Mouse (Mus musculus) heart, postnatal 36 days (tissue): ENCODE measurements around the gene Olfr1361. TPM values are rescaled to one million over a fixed set of nuclear protein-coding genes. Genes with fewer than 3 reads are reported as not detected.

ENCODE experiments used
- DNase-seq, 2 experiments: peaks; one replicate each; pipeline ENCODE4 v3.0.0; 2021 to 2022
- intact Hi-C: fragments of 180-260 bp; cut with DNase I; formaldehyde crosslinking; loops from one replicate; pipeline ENCODE4 v1.15.1; 2025
- total RNA-seq, 2 experiments: library from RNA; stranded (reverse); gene quantifications; 2 replicates each; pipeline ENCODE4 v1.2.3; 2021

The Olfr1361 gene
- total RNA-seq, result not detected

DNA sequence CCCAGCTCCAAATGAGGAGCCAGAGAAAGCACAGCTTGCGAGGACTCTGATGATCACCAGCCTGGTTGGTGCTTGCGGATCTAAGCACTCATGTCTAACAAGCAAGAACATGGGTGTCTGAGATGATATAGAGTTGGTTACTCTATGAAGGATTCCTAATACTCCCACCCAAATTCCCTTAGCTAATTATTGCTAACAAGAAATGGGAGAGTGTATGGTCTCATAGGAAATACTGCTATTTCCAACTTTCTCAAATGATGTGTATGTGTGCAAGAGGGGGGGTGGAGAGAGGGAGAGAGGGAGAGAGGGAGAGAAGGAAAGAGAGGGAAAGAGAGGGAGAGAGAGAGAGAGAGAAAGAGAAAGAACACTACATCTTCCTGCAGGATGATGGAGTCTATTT lies at the start of gene Olfr1361:
TSS of gene Olfr1361 (minus strand) at position 101 of the 400 bp plus-strand sequence.
- DNase-seq, result no peak
- intact Hi-C loops, result no loop called here

DNA sequence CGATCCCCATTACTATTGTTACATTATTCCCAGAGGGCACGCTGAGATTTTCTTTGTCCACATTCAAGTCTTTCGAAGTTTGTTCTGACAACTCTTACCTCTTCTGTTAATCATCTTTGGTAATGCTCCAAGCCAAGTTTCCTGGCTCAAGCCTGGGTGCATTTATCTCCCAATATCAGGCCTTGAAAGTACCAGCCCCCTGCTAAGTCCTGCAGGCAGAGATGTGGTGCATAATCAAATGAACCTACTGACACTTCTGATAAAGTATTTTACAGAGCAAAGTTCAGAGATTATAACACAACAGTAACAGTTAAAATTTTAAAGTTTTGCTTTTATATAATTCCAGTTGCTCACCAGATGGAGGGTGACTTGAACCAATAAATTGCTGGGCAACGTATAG lies 48.5 kb upstream of the Olfr1361 start:
- no peak for DNase-seq
- intact Hi-C loops, result loop anchor here (2.0 to 10.0 kb wide), 13 partner anchors 36 to 1911 kb away; partner anchors contain the start of genes Hist1h1b, Hist1h1e, Hist1h2an and Hist1h2be

DNA sequence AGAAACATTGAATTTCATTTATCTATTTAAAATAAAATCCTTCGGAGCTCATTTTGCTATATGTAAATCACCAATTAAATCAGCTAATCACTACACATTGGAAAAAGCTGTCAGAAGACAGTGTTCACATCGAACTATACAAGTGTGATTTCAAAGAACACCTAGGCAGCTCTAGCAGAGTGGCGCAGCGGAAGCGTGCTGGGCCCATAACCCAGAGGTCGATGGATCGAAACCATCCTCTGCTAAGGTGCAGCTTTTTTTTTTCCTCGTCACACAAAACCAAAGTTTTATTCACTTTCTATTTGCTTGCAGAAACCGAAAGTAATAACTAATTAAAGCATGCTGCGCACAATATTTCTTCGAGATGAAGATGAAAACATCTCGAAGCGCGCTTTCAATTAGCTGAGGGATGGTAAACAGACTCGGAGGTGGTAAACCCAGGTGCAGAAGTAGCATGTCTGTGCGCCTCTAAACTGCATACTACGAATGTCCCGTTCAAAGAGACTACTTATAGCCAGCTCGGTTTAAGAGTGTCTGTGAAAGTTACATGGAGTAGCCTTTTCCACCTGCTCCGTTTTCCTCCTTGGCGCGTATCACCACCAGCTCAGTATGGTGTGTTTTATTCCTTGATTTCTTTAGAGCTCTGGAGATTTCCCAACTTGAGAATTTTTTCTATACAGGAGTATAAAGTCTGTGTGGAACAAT lies 47.8 kb upstream of the Olfr1361 start:
- DNase-seq, result peak; percentile 85
- intact Hi-C loops, result loop anchor here (2.0 to 10.0 kb wide), 13 partner anchors 36 to 1911 kb away; partner anchors contain the start of genes Hist1h1b, Hist1h1e, Hist1h2an and Hist1h2be

DNA sequence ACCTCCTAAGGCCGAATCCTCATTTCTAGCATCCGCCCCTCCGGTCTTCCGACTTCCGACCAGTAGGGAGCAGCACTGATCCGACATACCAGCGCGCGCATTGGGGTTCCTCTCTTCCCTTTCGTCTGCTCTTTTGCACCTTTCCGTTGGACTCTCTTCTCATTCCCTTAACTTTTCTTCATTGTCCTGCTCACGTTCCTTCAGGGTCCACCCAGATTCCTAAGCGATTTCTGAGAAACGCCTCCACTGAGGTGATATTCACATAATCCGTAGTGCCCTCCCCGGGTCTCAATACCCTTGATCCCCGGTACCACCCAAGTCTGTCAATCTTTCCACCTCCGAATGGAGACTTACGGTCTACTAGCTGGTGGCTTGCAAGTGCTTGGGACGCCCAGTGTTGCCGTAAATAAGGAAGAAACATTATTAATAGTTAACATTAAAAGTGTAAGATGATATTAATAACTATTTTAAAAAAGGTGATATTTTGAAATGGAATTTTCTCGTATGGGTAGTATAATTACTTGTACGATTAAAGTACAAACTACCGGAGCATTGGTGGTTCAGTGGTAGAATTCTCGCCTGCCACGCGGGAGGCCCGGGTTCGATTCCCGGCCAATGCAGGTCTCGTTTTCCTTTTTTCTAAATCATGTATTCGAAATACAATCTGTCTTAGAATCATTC lies 47.0 kb upstream of the Olfr1361 start:
- intact Hi-C loops, result loop anchor here (2.0 to 10.0 kb wide), 13 partner anchors 37 to 1912 kb away; partner anchors contain the start of genes Hist1h1b, Hist1h1e, Hist1h2an and Hist1h2be
- DNase-seq, result peak; percentile 90 to 92

DNA sequence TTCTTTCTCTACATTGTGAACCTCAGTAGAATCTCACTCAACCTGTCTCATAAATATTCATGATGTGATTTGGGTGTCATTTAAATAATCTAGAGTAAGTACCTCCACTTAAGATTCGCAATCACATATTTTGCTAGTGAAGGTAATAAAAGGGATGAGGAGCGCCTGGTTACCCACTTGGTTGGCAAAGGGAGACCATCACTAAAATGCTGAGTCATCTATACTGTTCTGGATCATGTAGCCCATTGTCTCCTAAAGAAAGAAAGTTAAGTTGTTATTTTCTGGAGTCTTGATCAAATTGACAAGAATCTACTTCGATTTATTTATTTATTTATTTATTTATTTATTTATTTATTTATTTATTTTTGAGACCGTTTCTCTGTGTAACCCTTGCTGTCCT lies 43.5 kb upstream of the Olfr1361 start:
- intact Hi-C loops, result no loop called here
- DNase-seq, result no peak

DNA sequence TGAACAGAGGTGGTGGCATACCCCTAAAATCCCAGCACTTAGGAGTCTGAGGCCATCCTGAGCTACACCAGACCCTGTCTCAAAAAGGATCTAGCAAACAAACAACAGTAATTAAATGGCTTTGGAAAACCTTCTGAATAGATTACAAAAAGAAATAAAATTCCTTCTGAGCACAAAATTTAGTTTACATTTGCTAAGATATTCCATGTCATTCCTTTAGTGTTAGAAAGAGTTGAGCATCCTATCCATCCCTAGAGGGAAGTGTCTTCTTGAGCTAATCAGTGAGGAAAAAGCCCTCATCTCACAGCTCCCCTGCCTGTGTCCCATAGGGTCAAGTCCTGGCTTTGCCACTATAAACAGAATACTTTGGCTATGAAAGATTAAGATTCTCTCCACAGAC lies 34.6 kb upstream of the Olfr1361 start, which contains the start of gene Olfr1359:
TSS of gene Olfr1359 (plus strand) at position 301 of the 400 bp plus-strand sequence.
- DNase-seq, result no peak
- intact Hi-C loops, result no loop called here

DNA sequence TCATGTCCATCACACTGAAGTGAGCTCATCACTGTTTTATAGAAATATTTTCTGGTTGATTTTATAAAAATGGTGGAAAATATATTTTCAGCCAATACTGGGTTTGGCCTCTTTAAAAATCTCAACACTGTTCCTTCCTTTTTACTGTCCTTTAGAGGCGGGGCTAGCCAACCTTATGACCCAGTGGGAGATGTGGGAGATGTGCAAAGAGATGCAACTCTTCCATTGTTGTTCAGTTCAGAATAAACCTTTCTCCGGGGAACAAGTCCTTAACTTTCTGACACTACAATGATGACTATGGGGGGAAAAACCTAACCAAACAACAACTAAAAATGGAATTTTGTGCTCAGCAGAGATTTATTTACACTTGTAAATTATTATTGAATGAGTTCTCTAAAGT lies 14.1 kb upstream of the Olfr1361 start, which contains the start of gene Olfr1360:
TSS of gene Olfr1360 (minus strand) at position 101 of the 400 bp plus-strand sequence.
- DNase-seq, result no peak
- intact Hi-C loops, result no loop called here

DNA sequence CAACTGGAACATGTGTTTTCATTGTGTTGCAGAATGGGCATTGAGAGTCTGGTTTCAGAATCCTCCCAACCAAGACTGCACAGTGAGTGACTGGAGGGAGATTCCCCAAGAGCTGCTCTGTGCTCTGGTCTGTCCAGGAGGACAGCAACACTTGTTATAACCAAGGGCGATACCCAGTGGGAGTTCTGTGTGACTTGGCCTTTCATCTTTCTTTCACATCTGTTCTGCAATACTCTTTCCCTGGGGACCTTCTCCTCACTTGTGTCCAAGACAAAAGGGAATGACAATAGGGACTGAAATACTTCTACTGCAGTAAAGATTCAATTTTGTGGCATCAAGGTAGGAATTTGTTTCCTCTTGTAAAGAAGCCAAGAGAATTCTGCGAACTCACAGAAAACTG lies 20.8 kb downstream of the Olfr1361 start, which contains the start of gene Olfr11:
TSS of gene Olfr11 (minus strand) at position 101 of the 400 bp plus-strand sequence.
- DNase-seq, result no peak
- intact Hi-C loops, result no loop called here

DNA sequence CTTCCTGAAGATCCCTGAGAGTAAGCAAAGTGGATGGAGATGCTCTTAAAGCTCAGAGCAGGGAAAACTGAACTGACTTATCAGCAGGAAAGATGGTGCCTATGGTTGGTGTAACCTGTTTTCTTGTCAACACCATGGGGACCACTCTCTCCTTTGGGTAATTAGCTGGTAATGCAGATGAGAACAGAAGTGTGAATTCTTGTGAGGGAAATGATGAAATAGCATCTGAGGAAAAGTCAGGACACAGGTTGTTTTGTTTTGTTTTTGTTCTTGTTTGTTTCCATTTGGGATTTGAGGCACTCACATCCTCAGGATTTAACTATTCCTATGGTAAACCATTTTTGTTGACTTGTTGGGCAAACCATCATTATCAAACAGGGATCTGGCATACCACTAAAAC lies 49.3 kb downstream of the Olfr1361 start, which contains the start of gene Olfr1362:
TSS of gene Olfr1362 (minus strand) at position 101 of the 400 bp plus-strand sequence.
- intact Hi-C loops, result no loop called here
- DNase-seq, result no peak

Other genes with a start within 250 kb of the Olfr1361 start
- under 1 TPM; 0.30 to 0.42 TPM for gene Pgbd1, start 222.3 kb downstream of the Olfr1361 start, total RNA-seq
- 10 to 100 TPM; 20.4 to 23.2 TPM for gene Zscan26, start 209.7 kb downstream of the Olfr1361 start, total RNA-seq
- under 1 TPM; 0.67 to 0.76 TPM for gene Nkapl, start 194.9 kb downstream of the Olfr1361 start, total RNA-seq
- gene Zkscan4, start 184.5 kb downstream of the Olfr1361 start, total RNA-seq, result 1 to 10 TPM; 1.2 to 1.5 TPM
- gene Gm10065, start 183.9 kb downstream of the Olfr1361 start, total RNA-seq, result not detected
- 10 to 100 TPM; 26.5 to 28.1 TPM for gene AK157302, start 168.2 kb downstream of the Olfr1361 start, total RNA-seq
- 100 to 1,000 TPM; 247 to 265 TPM for gene Gm11273, start 162.0 kb downstream of the Olfr1361 start, total RNA-seq
- gene Zkscan8, start 132.3 kb downstream of the Olfr1361 start, total RNA-seq, result 10 to 100 TPM in 1 of 2 experiments, 1 to 10 TPM in 1; 9.0 to 14.6 TPM
- gene Olfr1366, start 120.6 kb downstream of the Olfr1361 start, total RNA-seq, result not detected
- gene Olfr1535, start 103.5 kb downstream of the Olfr1361 start, total RNA-seq, result not detected
- gene Olfr1364, start 81.6 kb downstream of the Olfr1361 start, total RNA-seq, result not detected
- gene Olfr1362, start 49.4 kb downstream of the Olfr1361 start, total RNA-seq, result not detected
- gene Olfr11, start 20.9 kb downstream of the Olfr1361 start, total RNA-seq, result not detected
- gene Olfr1360, start 14.0 kb upstream of the Olfr1361 start, total RNA-seq, result not detected
- not detected for gene Olfr1359, start 34.7 kb upstream of the Olfr1361 start, total RNA-seq
- gene Hist1h2bl, start 52.8 kb upstream of the Olfr1361 start, total RNA-seq, result 10 to 100 TPM; 18.0 to 27.4 TPM
- 10 to 100 TPM; 28.5 to 39.8 TPM for gene Hist1h2ai, start 53.0 kb upstream of the Olfr1361 start, total RNA-seq
- gene Hist1h3h, start 54.3 kb upstream of the Olfr1361 start, total RNA-seq, result 10 to 100 TPM; 22.0 to 36.5 TPM
- 1 to 10 TPM; 4.9 to 5.1 TPM for gene Hist1h2bm, start 58.7 kb upstream of the Olfr1361 start, total RNA-seq
- gene Hist1h4j, start 71.7 kb upstream of the Olfr1361 start, total RNA-seq, result 1 to 10 TPM; 3.6 to 4.6 TPM
- 10 to 100 TPM; 52.5 to 54.1 TPM for gene Hist1h4k, start 87.1 kb upstream of the Olfr1361 start, total RNA-seq
- 1 to 10 TPM; 9.0 to 9.3 TPM for gene Hist1h2ak, start 90.4 kb upstream of the Olfr1361 start, total RNA-seq
- 10 to 100 TPM; 11.8 to 13.3 TPM for gene Hist1h2bn, start 90.7 kb upstream of the Olfr1361 start, total RNA-seq
- 10 to 100 TPM in 1 of 2 experiments, 1 to 10 TPM in 1; 9.8 to 10.6 TPM for gene Hist1h1b, start 117.2 kb upstream of the Olfr1361 start, total RNA-seq
- gene Hist1h3i, start 120.0 kb upstream of the Olfr1361 start, total RNA-seq, result 10 to 100 TPM; 22.6 to 23.7 TPM
- 1 to 10 TPM; 1.0 to 2.1 TPM for gene Hist1h2an, start 123.8 kb upstream of the Olfr1361 start, total RNA-seq
- gene Hist1h2bp, start 124.1 kb upstream of the Olfr1361 start, total RNA-seq, result 1 to 10 TPM; 5.4 to 5.7 TPM
- 10 to 100 TPM; 35.1 to 36.5 TPM for gene Hist1h2bq, start 146.8 kb upstream of the Olfr1361 start, total RNA-seq
- not detected for gene Hist1h2ao, start 147.1 kb upstream of the Olfr1361 start, total RNA-seq
- 10 to 100 TPM; 61.3 to 84.6 TPM for gene Hist1h4m, start 148.4 kb upstream of the Olfr1361 start, total RNA-seq
- gene Hist1h4n, start 168.8 kb upstream of the Olfr1361 start, total RNA-seq, result 1 to 10 TPM; 4.7 to 7.4 TPM
- gene Hist1h2ap, start 170.1 kb upstream of the Olfr1361 start, total RNA-seq, result 10 to 100 TPM; 27.2 to 33.8 TPM
- gene Hist1h2br, start 170.4 kb upstream of the Olfr1361 start, total RNA-seq, result 10 to 100 TPM; 35.2 to 36.8 TPM